Mouse (Mus musculus) spleen, adult 2 months (tissue): ENCODE measurements around the gene Zer1.

Experiments used
- CTCF ChIP-seq: fragments of 200-500 bp; IDR thresholded peaks from 2 replicates; pipeline ENCODE4 v1.5.1; 2011; ENCODE audit warnings: mild to moderate bottlenecking, inconsistent platforms; ENCODE audit not compliant: insufficient read depth, insufficient read length, insufficient replicate concordance; ENCODE audit errors: extremely low read depth
- POLR2A ChIP-seq: fragments of 200-500 bp; IDR thresholded peaks from 2 replicates; pipeline ENCODE4 v1.6.1; 2011; ENCODE audit warnings: low read depth, low read length, inconsistent platforms

DNA sequence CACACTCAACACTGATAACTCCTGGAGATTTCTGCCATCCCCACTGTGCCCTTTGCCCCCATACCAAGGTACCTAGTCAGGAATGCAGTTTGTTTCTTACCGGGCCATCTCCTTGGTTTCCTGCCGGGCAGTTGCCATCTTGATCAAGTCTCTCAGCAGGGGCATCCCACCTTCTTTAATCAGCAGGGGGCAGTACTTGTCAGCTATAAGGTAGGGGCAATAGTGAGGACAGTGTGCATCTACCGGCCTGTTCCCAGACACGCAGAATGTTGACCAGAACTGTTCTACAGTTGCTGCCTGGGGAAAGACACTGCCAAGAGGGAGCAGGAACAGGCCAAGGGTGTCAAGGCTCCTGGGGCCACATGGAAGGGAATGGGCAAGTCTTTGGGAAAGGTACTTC is 24.2 kb downstream of the Zer1 start:
- TF ChIP-seq CTCF (no peak), POLR2A (no peak)
